Comparison of ENCODE assay signal across 12 mouse cellular contexts in genomic region chr13:18759361-18760056, GRCm38 (mm10).
"Had no signal": no experiment of that assay in that cellular context is flagged by ENCODE, and none has a peak within 500 bp of the region (broad histone marks: within the 10 kb centered on the region; RNA-seq: fewer than 3 reads in every experiment).

No protein-coding gene starts in this region.

- H3K9ac ChIP-seq: liver, embryonic 14.5 days; midbrain, embryonic 13.5 days; neural tube, embryonic 12.5 days had no signal

- H3K27ac ChIP-seq: left cerebral cortex, adult 2 months; limb, embryonic 10.5 days; liver, embryonic 14.5 days; midbrain, embryonic 13.5 days; neural tube, embryonic 12.5 days; stomach, postnatal 0 days had no signal

- DNase-seq: kidney, postnatal 14 days; lung, adult 2 months; lung, postnatal 10 days; thymus, postnatal 4 days had no signal

- H3K36me3 ChIP-seq: limb, embryonic 10.5 days; midbrain, embryonic 13.5 days; neural tube, embryonic 12.5 days had no signal

- H3K4me2 ChIP-seq: midbrain, embryonic 13.5 days; neural tube, embryonic 12.5 days had no signal

- ATAC-seq: hindbrain, embryonic 16.5 days; inflammation-experienced regulatory T-cells, adult 6 months; midbrain, embryonic 13.5 days had no signal

- H3K4me1 ChIP-seq: limb, embryonic 10.5 days; midbrain, embryonic 13.5 days; neural tube, embryonic 12.5 days had no signal

- H3K27me3 ChIP-seq: midbrain, embryonic 13.5 days; neural tube, embryonic 12.5 days had no signal

- H3K9me3 ChIP-seq: limb, embryonic 10.5 days; midbrain, embryonic 13.5 days; neural tube, embryonic 12.5 days had no signal

- H3K4me3 ChIP-seq: left cerebral cortex, adult 2 months; limb, embryonic 10.5 days; midbrain, embryonic 13.5 days; neural tube, embryonic 12.5 days had no signal
